Mouse (Mus musculus) forebrain, embryonic 10.5 days (tissue): ENCODE data around the gene Tmem89. TPM values are rescaled to one million over a fixed set of nuclear protein-coding genes. Genes with fewer than 3 reads are reported as not detected.

Experiments used
- DNase-seq: peaks from one replicate; pipeline ENCODE4 v3.0.0-alpha.2; 2017; ENCODE audit warnings: low spot score; ENCODE audit errors: extremely low spot score
- H3K27ac ChIP-seq: fragments of 300-500 bp; sonication (generic); 2 replicates; pipeline ENCODE4 v1.5.1; 2016; ENCODE audit warnings: mild to moderate bottlenecking
- H3K27me3 ChIP-seq: fragments of 300-500 bp; sonication (generic); 2 replicates; pipeline ENCODE4 v1.6.1; 2016; ENCODE audit warnings: mild to moderate bottlenecking; ENCODE audit not compliant: poor library complexity, severe bottlenecking
- H3K36me3 ChIP-seq: fragments of 300-500 bp; sonication (generic); replicated peaks from 2 replicates; pipeline ENCODE4 v1.6.1; 2016; ENCODE audit warnings: mild to moderate bottlenecking, moderate library complexity
- H3K4me1 ChIP-seq: fragments of 300-500 bp; sonication (generic); 2 replicates; pipeline ENCODE4 v1.6.1; 2016
- H3K4me3 ChIP-seq: fragments of 300-500 bp; sonication (generic); 2 replicates; pipeline ENCODE4 v1.5.1; 2016; ENCODE audit warnings: mild to moderate bottlenecking, moderate library complexity
- H3K9me3 ChIP-seq: fragments of 300-500 bp; sonication (generic); 2 replicates; pipeline ENCODE4 v1.6.1; 2016; ENCODE audit warnings: mild to moderate bottlenecking, moderate library complexity
- WGBS: fragments of 180-500 bp; shearing (Covaris S2); methylation state at CpG from one replicate; pipeline ENCODE4 v1.1.7; 2016; 5-methylcytosine and 5-hydroxymethylcytosine counted together
- polyA plus RNA-seq: library from polyadenylated mRNA; unstranded; fragments of >200 nt; fragmentation: Nextera tagmentation; extraction: Ambion mirVana; gene quantifications from 2 replicates; pipeline ENCODE4 v1.2.1, GENCODE M21; 2016

Tmem89 gene
- polyA plus RNA-seq: not detected in 2 replicates

DNA sequence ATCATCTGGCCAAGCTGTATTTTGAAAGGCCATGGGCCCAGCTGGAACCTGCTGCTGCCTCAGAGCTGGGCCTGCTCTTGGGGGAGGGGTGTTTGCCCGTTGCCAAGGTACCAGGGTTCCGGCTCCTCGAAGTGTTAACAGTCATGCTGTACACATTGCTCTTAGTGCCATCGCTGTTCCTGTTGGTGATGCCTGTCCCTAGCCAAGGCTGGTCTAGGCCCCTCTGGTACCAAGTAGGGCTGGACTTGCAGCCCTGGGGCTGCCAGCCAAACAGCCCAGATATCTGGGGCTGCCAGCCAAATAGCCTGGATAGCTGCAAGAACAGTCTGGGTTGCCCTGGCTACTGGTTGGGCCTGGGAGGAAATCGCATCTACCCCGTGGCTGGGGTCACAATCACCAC, at the start of gene Tmem89:
Gene Tmem89, plus strand, starts transcription at position 129 of the 400 bp plus-strand sequence.
- DNase-seq: no peak
- H3K4me1 ChIP-seq: 0 out of 2 replicates have a peak, but pooled peaks cover 4% of the 10 kb centered on the region

DNA sequence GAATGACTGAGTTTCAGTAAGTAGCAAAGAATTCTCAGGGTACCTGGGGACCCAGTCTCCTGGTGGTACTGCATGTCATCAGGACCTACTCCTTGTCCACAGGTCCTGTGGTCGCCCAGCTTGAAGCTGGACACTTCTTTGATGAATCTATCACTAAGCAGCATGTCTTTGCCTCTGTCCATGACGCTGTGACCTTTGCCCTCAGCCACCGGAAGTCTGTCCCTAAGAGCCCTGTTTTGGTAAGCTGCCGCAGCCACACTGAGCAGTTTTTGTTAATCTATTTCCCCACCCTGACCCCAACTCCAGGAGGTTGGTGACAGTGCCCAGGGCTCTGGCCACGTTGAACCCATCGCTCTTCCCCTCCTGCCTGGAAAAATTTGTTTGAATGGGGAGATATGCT, 2.1 kb upstream of the Tmem89 start:
- 70% methylated on average over 6 of the region's 6 CpGs for WGBS
- DNase-seq: no peak
- Histone ChIP-seq H3K4me3 (no peak overlapping the region), H3K4me1 (0 out of 2 replicates have a peak, but pooled peaks cover 4% of the 10 kb centered on the region), H3K9me3 (no peaks in the 10 kb centered on the region), H3K27me3 (no peaks in the 10 kb centered on the region), H3K36me3 (no peaks in the 10 kb centered on the region), H3K27ac (no peak overlapping the region)

More for the DNA sequence above, at the start of gene Tmem89:
- Histone ChIP-seq H3K36me3 (no peaks in the 10 kb centered on the region), H3K9me3 (no peaks in the 10 kb centered on the region), H3K4me3 (no peak within 1 kb of the TSS), H3K27me3 (no peaks in the 10 kb centered on the region), H3K27ac (no peak within 1 kb of the TSS)
- WGBS: 85% methylated on average over 6 of the region's 6 CpGs

GRCm38 (mm10) chr9:108913161-108913560, 1.3 kb upstream of the Tmem89 start:
- Histone ChIP-seq H3K27me3 (no peaks in the 10 kb centered on the region), H3K4me3 (no peak overlapping the region), H3K36me3 (no peaks in the 10 kb centered on the region), H3K27ac (no peak overlapping the region), H3K9me3 (no peaks in the 10 kb centered on the region), H3K4me1 (0 out of 2 replicates have a peak, but pooled peaks cover 4% of the 10 kb centered on the region)
- DNase-seq: no peak
- WGBS: 88% methylated on average over 7 of the region's 7 CpGs

DNA sequence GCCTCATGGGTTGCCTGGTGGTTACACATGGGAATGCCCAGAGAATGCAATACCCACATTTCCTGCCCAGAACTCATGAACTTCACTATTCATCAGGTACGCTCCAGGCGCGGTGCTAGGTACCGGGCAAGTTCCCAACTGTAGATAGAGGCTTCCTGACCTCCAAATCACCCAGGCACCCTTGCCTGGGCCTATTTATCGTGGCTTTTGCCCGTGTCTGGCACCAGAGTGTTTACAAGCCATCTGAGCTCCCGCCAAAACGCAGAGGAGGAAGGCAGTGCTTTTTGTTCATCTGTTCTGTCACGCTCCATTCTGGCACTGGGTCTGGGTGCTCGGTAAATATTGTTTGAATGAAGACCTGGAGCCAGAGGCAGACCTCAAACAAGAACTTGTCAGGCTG, 798 bp upstream of the Tmem89 start:
- Histone ChIP-seq H3K27me3 (no peaks in the 10 kb centered on the region), H3K4me1 (0 out of 2 replicates have a peak, but pooled peaks cover 4% of the 10 kb centered on the region), H3K27ac (no peak overlapping the region), H3K36me3 (no peaks in the 10 kb centered on the region), H3K9me3 (no peaks in the 10 kb centered on the region), H3K4me3 (no peak overlapping the region)
- DNase-seq: no peak
- WGBS: 90% methylated on average over 10 of the region's 10 CpGs

GRCm38 (mm10) chr9:108925897-108926296, 11.5 kb downstream of the Tmem89 start:
- H3K4me1 ChIP-seq: peaks cover 7% of the 10 kb centered on the region
- H3K27ac ChIP-seq: no peak overlapping the region
- H3K27me3 ChIP-seq: no peaks in the 10 kb centered on the region
- WGBS: 84% methylated on average over 8 of the region's 8 CpGs
- H3K9me3 ChIP-seq: no peaks in the 10 kb centered on the region
- no peak overlapping the region for H3K4me3 ChIP-seq
- H3K36me3 ChIP-seq: no peaks in the 10 kb centered on the region
- DNase-seq: no peak

- H3K36me3 ChIP-seq: no peaks in the 10 kb centered on the region
- H3K9me3 ChIP-seq: no peaks in the 10 kb centered on the region
- WGBS: 88% methylated on average over 3 of the region's 3 CpGs
- H3K4me1 ChIP-seq: peaks cover 5% of the 10 kb centered on the region
- no peaks in the 10 kb centered on the region for H3K27me3 ChIP-seq
- H3K27ac ChIP-seq: no peak overlapping the region
- no peak for DNase-seq
- H3K4me3 ChIP-seq: no peak overlapping the region
These were observed 14.0 kb downstream of the Tmem89 start for GRCm38 (mm10) chr9:108928424-108928823.

DNA sequence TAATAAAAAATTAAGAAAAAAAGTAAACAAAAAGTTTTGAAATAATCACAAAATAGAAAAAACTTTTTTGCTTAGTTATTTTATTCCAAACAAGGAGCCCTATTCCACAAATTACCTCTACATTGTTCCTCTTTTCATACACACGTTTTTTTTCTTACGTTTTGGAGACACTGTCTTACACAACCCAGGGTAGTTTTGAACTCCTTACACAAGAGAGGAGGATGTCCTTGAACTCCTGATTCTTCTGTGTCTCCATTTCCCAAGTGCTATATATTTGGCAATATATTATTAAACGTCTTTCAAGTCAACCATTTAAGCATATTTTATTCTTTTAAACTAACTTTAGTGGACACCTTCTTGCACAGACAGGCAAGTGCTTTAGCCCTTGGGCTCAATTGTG, 21.6 kb downstream of the Tmem89 start:
- Histone ChIP-seq H3K36me3 (peaks cover 31% of the 10 kb centered on the region), H3K4me3 (peak overlapping the region; percentile 91), H3K27ac (peak overlapping the region; percentile 89), H3K27me3 (no peaks in the 10 kb centered on the region), H3K9me3 (no peaks in the 10 kb centered on the region), H3K4me1 (peaks cover 11% of the 10 kb centered on the region)
- 20% methylated on average over 3 of the region's 3 CpGs for WGBS
- DNase-seq: no peak

- WGBS: 1% methylated on average over 58 of the region's 58 CpGs
- H3K27ac ChIP-seq: peak within 1 kb of the TSS; percentile 89
- H3K36me3 ChIP-seq: peaks cover 38% of the 10 kb centered on the region
These were observed 22.3 kb downstream of the Tmem89 start, which contains the start of gene Uqcrc1 for GRCm38 (mm10) chr9:108936418-108937364. Uqcrc1 (plus strand) TSS chr9:108936633.

GRCm38 (mm10) chr9:108945111-108945510, 30.7 kb downstream of the Tmem89 start:
- no peak overlapping the region for H3K27ac ChIP-seq
- no peaks in the 10 kb centered on the region for H3K9me3 ChIP-seq
- peaks cover 17% of the 10 kb centered on the region for H3K4me1 ChIP-seq
- 89% methylated on average over 9 of the region's 9 CpGs for WGBS
- no peak for DNase-seq
- no peaks in the 10 kb centered on the region for H3K27me3 ChIP-seq
- no peak overlapping the region for H3K4me3 ChIP-seq
- peaks cover 98% of the 10 kb centered on the region for H3K36me3 ChIP-seq

More at GRCm38 (mm10) chr9:108936418-108937364, 22.3 kb downstream of the Tmem89 start, which contains the start of gene Uqcrc1:
- Histone ChIP-seq H3K4me1 (peaks cover 11% of the 10 kb centered on the region), H3K27me3 (no peaks in the 10 kb centered on the region), H3K9me3 (no peaks in the 10 kb centered on the region), H3K4me3 (peak within 1 kb of the TSS; percentile 91)
- DNase-seq: peak; percentile 92

DNA sequence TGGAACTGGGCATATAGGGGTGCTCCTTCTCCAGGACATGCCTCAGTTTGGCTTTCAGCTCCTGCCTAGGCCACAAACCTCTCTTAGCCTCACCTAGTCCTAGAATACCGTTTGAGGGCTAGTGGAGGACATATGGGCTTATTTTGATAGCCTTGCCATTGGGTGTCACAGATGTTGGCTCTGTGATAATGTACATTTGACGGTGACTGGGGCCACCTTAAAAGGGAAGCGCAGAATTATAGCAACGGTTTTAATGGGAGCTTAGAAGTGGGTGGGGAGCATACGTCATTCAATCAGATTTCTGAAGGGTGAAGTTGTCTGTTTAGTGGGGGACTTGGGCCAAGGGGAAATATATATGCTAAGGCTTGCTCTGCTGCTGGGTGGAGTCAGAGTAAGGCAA, 31.2 kb downstream of the Tmem89 start:
- Histone ChIP-seq H3K36me3 (peaks cover 98% of the 10 kb centered on the region), H3K9me3 (no peaks in the 10 kb centered on the region), H3K4me1 (peaks cover 19% of the 10 kb centered on the region), H3K27me3 (no peaks in the 10 kb centered on the region), H3K4me3 (no peak overlapping the region), H3K27ac (no peak overlapping the region)
- 92% methylated on average over 5 of the region's 5 CpGs for WGBS
- no peak for DNase-seq

GRCm38 (mm10) chr9:108949231-108949966, 35.0 kb downstream of the Tmem89 start:
- peaks cover 38% of the 10 kb centered on the region for H3K4me1 ChIP-seq
- peak; percentile 37 for DNase-seq
- H3K27ac ChIP-seq: peak overlapping the region; percentile 74; the same call in 1 of the 2 replicates
- peaks cover 23% of the 10 kb centered on the region for H3K27me3 ChIP-seq
- 82% methylated on average over 13 of the region's 13 CpGs for WGBS
- peaks cover 71% of the 10 kb centered on the region for H3K36me3 ChIP-seq
- no peaks in the 10 kb centered on the region for H3K9me3 ChIP-seq
- H3K4me3 ChIP-seq: no peak overlapping the region

DNA sequence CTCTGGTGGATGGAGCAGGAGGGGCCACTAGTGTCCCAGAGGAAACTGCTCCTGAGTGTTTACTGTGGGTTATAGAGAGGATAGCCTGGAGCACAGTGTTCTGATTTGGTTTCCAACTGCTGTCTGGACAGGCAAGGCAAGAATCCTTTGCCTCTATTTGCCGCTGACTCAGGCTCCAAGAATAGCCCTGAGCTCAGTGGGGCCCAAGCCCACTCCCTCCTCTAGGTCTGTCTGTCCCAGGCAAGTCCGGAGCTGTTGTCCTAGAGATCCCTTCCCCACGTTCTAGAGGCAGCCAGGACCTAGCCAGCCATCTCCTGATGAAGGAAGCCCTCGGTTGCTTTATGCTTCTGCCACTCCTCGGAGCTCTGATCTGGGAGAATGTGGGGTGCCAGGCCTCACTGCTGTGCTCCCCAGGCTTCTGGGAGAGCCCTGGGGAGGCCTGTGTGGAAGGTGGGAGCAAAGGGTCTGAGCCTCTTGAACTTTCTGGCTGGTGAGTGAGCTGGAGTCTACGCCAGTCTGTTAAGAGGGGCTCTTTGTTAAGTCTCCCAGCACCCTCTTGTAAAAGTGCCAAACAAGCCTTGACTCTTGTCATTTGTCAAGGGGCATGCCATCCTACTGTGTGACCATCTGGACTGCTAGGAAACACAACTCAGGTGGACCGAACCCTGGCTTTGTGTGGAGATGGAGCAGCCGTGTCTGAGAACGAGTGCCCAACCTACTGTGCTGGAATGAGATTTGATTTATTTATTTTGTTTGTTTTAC, 35.7 kb downstream of the Tmem89 start:
- WGBS: 87% methylated on average over 9 of the region's 9 CpGs
- no peaks in the 10 kb centered on the region for H3K9me3 ChIP-seq
- no peak overlapping the region for H3K4me3 ChIP-seq
- peaks cover 41% of the 10 kb centered on the region for H3K4me1 ChIP-seq
- peaks cover 29% of the 10 kb centered on the region for H3K27me3 ChIP-seq
- H3K27ac ChIP-seq: peak overlapping the region; percentile 74
- DNase-seq: no peak
- H3K36me3 ChIP-seq: peaks cover 64% of the 10 kb centered on the region
